Mouse (Mus musculus) c-Kit-positive CD71-negative TER-119-negative erythroid progenitor cells, embryonic 14.5 days (primary cell): Measurements from ENCODE around the gene Them4.

Experiments used
- DNase-seq: peaks from one replicate; pipeline ENCODE4 v3.0.0-alpha.2; 2013; ENCODE audit warnings: low read depth

The Them4 gene

DNA sequence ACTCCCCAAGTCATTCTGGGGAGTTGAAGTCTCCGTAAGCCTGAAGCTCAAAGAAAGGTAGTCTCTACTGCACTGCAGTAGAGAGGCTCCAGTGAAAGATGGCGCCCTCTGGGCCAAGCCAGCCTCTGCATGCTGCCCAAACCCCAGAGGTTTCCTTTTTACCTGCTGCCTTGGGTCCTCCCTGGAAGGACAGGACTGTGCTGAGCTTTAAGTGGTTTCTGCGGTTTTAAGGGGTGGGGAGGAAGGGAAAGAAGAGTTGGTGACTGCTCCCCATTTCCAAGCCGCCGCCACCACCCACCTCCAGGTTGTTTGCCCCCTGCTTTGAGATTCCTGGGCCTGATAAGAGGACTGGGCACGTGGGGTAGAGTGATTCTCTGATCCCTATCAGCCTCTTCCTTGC lies 58.7 kb downstream of the Them4 start:
- DNase-seq, result no peak

DNA sequence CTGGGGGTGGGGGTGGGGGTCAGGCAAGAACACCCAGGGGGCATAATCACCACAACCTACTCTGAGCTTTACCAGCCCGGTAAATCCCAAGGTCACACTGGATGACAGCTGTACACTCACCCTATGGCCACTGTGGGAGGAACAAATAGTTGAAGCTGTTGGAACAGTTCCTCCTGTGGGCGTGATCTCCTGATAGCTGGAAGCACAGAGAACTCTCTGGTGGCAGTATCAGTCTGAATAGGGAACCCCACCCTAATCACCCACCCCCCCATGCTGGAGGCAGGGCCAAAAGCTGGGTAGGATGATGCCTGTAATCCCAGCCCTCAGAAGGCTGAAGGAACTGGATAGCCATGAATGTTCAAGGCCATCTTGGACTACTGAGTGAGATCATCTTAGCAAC lies 59.8 kb downstream of the Them4 start:
- no peak for DNase-seq

DNA sequence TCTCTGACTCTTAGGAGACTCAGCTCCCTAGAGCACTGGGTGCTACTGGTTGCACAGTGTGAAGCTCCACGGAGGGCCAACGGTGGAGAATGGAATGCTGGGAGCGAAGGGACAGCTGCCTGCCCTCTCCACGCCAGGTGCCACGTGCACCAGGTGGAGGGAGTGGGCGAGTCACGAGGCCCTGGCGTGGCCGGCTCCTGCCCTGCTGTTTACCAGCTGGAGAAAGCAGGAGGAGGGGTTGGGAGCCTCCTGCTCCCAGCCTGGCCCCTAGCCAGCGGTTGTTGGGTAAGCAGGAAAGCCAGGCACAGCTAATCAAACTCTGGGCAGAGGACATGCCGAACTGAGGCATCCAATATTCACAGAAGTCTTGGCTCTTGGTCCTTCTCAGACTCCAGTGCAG lies 61.7 kb downstream of the Them4 start:
- DNase-seq, result no peak

DNA sequence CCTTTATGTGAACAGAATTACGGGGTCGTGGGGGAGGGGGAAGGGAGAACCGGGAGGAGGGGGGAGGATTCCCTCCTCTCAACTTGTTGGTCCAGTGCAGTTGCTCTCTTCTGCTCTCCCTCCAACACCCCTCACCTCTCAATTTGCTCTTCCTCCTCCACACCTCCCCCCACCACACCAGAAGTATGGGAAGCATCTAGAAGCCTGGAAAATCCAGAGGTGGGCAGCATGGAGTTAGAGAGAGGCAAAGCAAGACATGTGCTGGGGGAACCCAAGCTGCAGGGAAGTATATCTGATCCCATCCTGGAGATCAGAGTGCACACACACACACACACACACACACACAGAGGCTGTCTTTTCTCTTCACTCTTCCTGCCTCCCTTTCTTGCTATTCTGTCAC lies 62.1 kb downstream of the Them4 start:
- no peak for DNase-seq

DNA sequence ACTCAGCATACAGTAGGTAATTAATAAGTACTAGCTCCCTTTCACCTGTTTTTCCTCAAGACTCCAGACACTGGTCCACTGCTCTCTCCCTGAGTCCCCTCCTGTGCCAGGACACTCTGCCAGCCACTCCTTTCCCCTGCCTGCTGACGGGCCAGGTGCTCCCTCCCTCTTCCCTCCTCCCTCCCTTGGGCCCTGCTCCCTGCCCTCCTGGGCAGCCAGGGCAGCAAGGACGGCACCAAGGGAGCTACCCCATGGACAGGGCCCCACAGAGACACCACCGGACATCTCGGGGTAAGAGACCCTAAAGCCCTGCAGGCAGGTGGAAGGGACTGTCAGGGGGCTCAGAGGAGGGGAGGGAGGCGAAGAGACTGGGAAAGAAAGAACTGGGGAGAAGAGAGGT lies 62.8 kb downstream of the Them4 start, which contains the start of gene Rorc:
Rorc (plus strand) TSS at position 154 of the 400 bp plus-strand sequence.
- no peak for DNase-seq

DNA sequence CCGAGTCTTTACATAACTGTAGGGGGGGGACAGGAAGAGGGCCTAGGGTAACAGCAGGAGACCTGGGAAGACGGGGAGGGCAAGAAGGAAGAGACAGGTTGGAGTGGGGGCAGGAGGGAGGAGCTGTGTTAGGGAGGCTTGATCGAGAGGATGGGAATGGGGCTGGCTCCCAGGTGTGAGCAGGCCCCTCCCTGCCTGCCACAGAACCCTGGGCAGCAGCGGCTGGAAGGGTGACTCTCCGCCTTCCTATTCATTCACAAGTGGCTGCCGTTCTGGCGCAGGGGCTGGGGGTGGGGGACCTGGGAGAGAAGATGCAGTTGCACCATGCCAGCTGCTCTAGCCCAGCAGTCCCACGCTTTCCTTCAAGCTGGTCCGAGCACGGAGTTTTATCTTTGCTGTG lies 63.2 kb downstream of the Them4 start:
- DNase-seq, result no peak

DNA sequence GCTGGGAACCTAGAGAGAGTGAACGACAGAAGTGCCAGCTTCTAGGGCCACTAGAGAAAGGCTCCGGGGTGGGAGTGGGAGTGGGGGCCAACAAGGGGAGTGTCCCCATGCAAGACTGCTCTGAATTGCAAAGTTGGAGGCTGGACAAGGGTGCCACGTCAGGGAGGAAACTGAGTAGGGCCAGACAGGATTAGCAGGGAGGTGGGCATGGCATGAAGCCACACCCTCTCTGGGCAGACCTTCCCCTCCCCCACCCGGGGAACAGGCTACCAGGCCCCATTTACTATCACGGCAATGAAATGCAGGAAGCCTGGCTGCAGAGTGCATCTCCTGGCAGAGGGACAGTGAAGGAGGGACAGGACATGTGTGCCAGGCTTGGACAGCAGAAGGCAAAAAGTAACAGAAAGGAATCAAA lies 63.7 kb downstream of the Them4 start:
- no peak for DNase-seq

DNA sequence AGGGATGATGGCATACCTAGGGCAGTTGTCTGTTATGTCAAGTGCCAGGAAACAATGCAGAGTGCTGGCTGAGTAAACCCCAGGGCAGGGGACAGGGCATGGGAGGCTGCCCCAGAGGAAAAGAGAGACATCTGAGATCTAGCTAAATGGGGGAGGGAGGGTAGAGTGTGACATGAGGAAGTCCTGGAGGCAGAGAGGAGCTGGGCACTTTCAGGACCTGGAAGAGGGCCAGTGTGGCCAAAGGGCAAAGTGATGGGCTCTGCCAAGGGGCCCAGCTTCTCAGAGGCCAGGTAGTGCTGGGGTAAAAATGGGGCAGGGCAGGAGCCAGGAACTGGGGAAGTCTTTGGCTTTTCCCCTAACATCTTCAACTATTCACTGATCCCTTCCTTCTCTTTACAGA lies 64.7 kb downstream of the Them4 start:
- DNase-seq, result no peak

DNA sequence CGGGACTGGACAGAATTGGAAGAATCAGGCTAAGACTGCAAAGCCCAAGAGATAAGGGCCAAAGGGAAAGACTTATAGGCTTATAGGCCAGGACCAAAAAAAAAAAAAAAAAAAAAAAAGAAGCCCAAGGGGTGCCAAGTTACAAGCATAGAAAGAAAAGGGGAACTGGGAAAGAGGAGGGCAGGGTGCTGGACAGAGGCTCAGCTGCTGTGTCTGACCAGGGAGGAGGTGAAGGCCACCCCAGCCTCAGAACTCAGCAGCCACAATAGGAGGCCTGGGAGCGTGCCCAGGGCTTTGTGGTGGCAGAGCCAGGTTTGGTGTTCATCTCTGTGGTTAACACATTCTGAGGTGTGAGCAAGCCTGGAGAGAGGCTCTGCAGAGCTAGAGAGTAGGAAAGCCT lies 65.3 kb downstream of the Them4 start:
- no peak for DNase-seq

DNA sequence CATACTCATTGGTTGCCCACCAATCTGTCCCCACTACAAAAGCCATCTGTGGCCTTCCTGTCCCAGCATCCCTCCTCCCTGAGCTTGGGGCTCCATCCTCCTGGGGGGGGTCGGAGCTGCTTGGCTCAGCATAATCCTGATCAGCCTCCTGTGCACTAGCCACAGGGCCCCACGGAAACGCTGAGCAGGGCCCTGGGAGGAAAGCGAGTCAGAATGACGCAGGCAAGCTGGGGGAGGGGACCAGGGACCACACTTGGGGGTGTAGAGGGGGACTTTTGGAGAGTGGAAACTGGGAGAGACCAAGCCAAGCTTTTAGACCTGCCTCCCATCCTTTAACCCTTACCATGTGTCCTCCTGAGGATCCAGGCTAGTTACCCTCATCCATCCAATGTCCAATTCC lies 66.0 kb downstream of the Them4 start:
- no peak for DNase-seq

DNA sequence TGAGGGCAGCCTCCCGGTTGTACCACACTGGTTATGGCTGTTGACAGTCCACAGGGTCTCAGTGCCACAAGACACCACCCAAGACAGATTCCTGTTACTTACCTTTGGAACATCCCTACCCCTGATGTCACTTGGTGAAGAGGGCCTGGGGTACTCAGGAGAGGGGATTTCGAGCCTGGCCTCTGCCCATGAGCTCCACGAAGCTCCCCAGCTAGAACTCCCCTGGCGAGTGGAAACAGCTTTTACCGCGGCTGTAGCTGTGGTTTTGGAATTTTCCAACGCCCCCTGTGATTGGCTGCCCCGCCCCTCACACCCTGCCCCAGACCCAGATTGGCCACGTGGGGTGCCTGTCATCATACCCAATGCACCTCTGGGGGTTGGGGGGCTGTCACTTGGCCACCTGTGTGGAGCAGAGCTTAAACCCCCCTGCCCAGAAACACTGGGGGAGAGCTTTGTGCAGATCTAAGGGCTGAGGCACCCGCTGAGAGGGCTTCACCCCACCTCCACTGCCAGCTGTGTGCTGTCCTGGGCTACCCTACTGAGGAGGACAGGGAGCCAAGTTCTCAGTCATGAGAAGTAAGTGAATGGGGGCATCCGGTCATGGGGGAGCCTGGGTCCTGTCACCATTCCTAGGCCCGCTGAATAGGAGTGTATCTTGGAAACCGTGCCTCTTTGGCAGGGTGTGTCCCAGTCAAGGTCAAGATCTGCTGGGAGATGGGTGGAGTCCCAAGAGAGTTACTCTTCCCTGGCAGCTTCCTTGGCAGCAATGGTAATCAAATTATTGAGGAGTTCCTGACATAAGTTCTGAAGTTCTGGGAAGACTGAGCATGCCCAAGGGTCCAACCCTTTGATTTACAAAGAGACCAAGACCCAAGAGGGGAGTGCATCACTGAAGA lies 67.4 kb downstream of the Them4 start:
- DNase-seq, result no peak

DNA sequence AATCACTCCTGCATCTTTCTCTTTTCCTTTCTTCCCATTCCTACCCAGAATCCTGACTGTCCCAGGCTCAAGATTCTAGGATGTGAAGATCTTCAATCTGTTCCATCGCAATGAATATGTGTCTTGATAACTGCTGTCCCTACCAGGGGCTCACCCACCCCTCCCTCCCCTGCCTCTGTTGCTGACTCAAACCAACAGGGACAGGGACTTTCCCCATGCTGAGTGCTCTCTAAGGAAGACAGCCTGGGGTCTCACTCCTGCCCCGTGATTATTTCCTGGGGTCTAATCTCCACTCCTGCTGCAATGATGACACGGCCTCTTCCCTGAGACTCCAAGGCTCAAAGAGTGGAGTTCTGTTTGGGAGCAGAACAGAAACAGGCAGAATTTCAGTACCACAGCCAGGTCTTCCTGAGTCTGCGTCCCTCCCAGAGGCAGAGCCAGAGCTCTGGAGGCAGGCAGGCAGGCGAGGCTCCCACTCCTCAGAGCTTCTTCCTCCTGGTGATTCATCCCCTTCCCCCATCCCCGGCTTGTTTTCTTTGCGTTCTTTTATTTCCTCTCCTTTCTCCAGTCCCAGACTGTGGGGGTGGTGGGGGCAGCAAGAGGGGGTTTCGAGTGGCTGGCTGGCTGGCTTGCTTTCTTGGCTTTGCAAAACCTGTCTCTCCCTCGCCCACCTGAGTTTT lies 70.1 kb downstream of the Them4 start:
- no peak for DNase-seq
